Mouse (Mus musculus) embryonic facial prominence, embryonic 11.5 days (tissue): ENCODE data around the gene Kazn. TPM values are rescaled to one million over a fixed set of nuclear protein-coding genes. Genes with fewer than 3 reads are reported as not detected.

Experiments
- ATAC-seq: fragments of 200-750 bp; cut with Nextera tagmentation; replicated peaks from 2 replicates; pipeline ENCODE4 v1.8.0; 2017; ENCODE audit warnings: low read depth; ENCODE audit not compliant: insufficient number of reproducible peaks, low FRiP score, low TSS enrichment
- DNase-seq: peaks from one replicate; pipeline ENCODE4 v3.0.0-alpha.2; 2015; ENCODE audit warnings: low spot score
- H3K27ac ChIP-seq: fragments of 300-500 bp; sonication (generic); replicated peaks from 2 replicates; pipeline ENCODE4 v1.5.1; 2014; ENCODE audit warnings: mild to moderate bottlenecking, low read depth, low read length, control low read depth
- H3K27me3 ChIP-seq: fragments of 300-500 bp; sonication (generic); 2 replicates; pipeline ENCODE4 v1.6.1; 2014; ENCODE audit warnings: mild to moderate bottlenecking, low read length, moderate library complexity, mixed read lengths; ENCODE audit not compliant: control insufficient read depth, insufficient read depth
- H3K36me3 ChIP-seq: fragments of 300-500 bp; sonication (generic); replicated peaks from 2 replicates; pipeline ENCODE4 v1.6.1; 2014; ENCODE audit warnings: low read depth, mild to moderate bottlenecking, low read length, moderate library complexity, mixed read lengths; ENCODE audit not compliant: control insufficient read depth, insufficient read depth
- H3K4me1 ChIP-seq: fragments of 300-500 bp; sonication (generic); 2 replicates; pipeline ENCODE4 v1.6.1; 2014; ENCODE audit warnings: low read length, mixed read lengths; ENCODE audit not compliant: control insufficient read depth, insufficient read depth
- H3K4me2 ChIP-seq: fragments of 300-500 bp; sonication (generic); 2 replicates; pipeline ENCODE4 v1.6.1; 2014; ENCODE audit warnings: low read depth, mild to moderate bottlenecking, control low read depth, low read length, moderate library complexity
- H3K4me3 ChIP-seq: fragments of 300-500 bp; sonication (generic); 2 replicates; pipeline ENCODE4 v1.5.1; 2014; ENCODE audit warnings: low read depth, low read length, control low read depth
- H3K9ac ChIP-seq: fragments of 300-500 bp; sonication (generic); replicated peaks from 2 replicates; pipeline ENCODE4 v1.6.1; 2014; ENCODE audit warnings: mild to moderate bottlenecking, control low read depth, low read length
- H3K9me3 ChIP-seq: fragments of 300-500 bp; sonication (generic); replicated peaks from 2 replicates; pipeline ENCODE4 v1.6.1; 2016; ENCODE audit warnings: mild to moderate bottlenecking, low read length, inconsistent platforms, mixed read lengths; ENCODE audit not compliant: control insufficient read depth
- WGBS: fragments of 180-500 bp; shearing (Covaris S2); extraction: QIAGEN DNeasy Blood & Tissue Kit; methylation state at CpG from one replicate; pipeline ENCODE4 v1.1.7; 2014; 5-methylcytosine and 5-hydroxymethylcytosine counted together
- polyA plus RNA-seq: library from polyadenylated mRNA; unstranded; fragments of >200 nt; fragmentation: Nextera tagmentation; extraction: Ambion mirVana; gene quantifications from 2 replicates; pipeline ENCODE4 v1.2.1, GENCODE M21; 2014

Kazn gene
- polyA plus RNA-seq, result 11.1 and 13.2 TPM in 2 replicates

GRCm38 (mm10) chr4:142239240-142240126, at the start of gene Kazn:
Gene Kazn, minus strand, starts transcription at chr4:142239401.
- Histone ChIP-seq H3K27ac (peak within 1 kb of the TSS; percentile 65), H3K9me3 (no peaks in the 10 kb centered on the region), H3K4me2 (peak within 1 kb of the TSS; percentile 96), H3K4me1 (peaks cover 5% of the 10 kb centered on the region), H3K4me3 (peak within 1 kb of the TSS; percentile 73), H3K27me3 (no peaks in the 10 kb centered on the region), H3K36me3 (no peaks in the 10 kb centered on the region), H3K9ac (peak within 1 kb of the TSS; percentile 71)
- WGBS, result 3% methylated on average over 43 of the region's 46 CpGs
- peak; percentile 82 for ATAC-seq
- DNase-seq, result peak; percentile 91

DNA sequence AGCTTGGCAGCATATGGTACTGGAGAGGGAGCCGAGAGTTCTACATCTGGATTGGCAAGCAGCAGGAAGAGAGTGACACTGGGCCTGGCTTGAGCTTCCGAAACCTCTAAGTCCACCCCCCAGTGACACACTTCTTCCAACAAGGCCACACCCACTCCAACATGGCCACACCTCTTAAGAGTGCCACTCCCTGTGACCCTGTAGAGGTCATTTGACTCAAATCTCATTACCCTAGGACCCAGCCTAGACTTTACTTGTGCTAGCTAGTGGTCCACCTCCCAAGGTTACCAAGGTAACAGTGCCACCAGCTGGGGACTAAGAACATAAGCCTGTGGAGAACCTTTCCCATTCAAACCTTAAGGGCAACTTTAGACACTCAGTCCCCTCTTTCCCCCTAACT, 46.3 kb upstream of the Kazn start:
- 86% methylated on average over 2 of the region's 2 CpGs for WGBS
- H3K27me3 ChIP-seq, result no peaks in the 10 kb centered on the region
- no peak overlapping the region for H3K4me2 ChIP-seq
- H3K36me3 ChIP-seq, result no peaks in the 10 kb centered on the region
- DNase-seq (no peak), ATAC-seq (no peak)
- H3K27ac ChIP-seq, result no peak overlapping the region
- H3K9me3 ChIP-seq, result no peaks in the 10 kb centered on the region
- H3K4me3 ChIP-seq, result no peak overlapping the region
- no peak overlapping the region for H3K9ac ChIP-seq
- H3K4me1 ChIP-seq, result no peaks in the 10 kb centered on the region

- Histone ChIP-seq H3K4me2 (no peak overlapping the region), H3K9ac (no peak overlapping the region), H3K4me1 (no peaks in the 10 kb centered on the region), H3K27me3 (no peaks in the 10 kb centered on the region), H3K9me3 (no peaks in the 10 kb centered on the region), H3K36me3 (no peaks in the 10 kb centered on the region), H3K4me3 (no peak overlapping the region), H3K27ac (no peak overlapping the region)
- ATAC-seq (no peak), DNase-seq (no peak)
- 92% methylated on average over 5 of the region's 5 CpGs for WGBS
Observed at GRCm38 (mm10) chr4:142283867-142284266, 44.7 kb upstream of the Kazn start.

- Histone ChIP-seq H3K27ac (no peak overlapping the region), H3K27me3 (no peaks in the 10 kb centered on the region), H3K9ac (no peak overlapping the region), H3K36me3 (no peaks in the 10 kb centered on the region), H3K4me1 (peaks cover 4% of the 10 kb centered on the region; the same call in 1 of the 2 replicates), H3K9me3 (no peaks in the 10 kb centered on the region), H3K4me2 (peak overlapping the region; percentile 13; the same call in 1 of the 2 replicates), H3K4me3 (no peak overlapping the region)
- ATAC-seq, result no peak
- WGBS, result 91% methylated on average over 6 of the region's 6 CpGs
- no peak for DNase-seq
Observed at GRCm38 (mm10) chr4:142278197-142278575, 39.0 kb upstream of the Kazn start.

DNA sequence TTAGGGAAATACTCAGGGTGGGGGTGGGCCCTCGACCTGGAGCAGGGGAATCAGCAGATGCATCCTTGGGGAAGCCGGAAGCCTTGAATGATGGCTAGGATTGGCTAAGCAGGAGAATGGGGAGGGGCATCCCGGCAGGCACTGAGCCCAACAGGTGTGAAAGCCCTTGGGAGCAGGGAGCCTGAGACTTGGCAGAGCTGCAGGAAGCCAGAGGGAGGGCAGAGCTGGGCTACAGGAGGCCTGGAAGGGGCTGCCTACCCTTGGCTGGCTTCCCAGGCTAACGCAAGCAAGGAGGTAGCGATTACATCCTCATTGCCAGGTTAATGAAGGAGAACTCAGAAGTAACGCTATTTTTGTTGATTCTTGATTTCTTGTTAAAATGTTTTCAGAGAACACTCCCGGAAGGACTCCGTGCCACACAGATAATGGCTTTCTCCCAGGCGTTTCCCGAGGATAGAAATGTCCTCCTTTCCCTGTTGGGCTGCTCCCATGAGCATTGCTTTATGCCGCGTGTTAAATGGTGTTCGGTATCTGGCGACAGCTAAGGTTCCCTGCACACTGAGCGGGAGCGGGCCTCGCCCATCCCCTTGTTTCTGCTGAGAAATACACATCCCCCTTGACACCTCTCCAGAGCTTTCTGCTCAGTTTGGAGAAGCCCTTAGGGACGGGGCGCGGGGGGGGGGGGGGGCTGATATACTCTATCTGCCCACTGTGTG, 38.4 kb upstream of the Kazn start:
- Histone ChIP-seq H3K9ac (no peak overlapping the region), H3K4me2 (peak overlapping the region; percentile 13; the same call in 1 of the 2 replicates), H3K36me3 (no peaks in the 10 kb centered on the region), H3K27me3 (no peaks in the 10 kb centered on the region), H3K27ac (no peak overlapping the region), H3K9me3 (no peaks in the 10 kb centered on the region), H3K4me3 (no peak overlapping the region), H3K4me1 (peaks cover 4% of the 10 kb centered on the region; the same call in 1 of the 2 replicates)
- DNase-seq (peak; percentile 39), ATAC-seq (peak; percentile 66; the same call in 1 of the 2 replicates)
- WGBS, result 43% methylated on average over 20 of the region's 20 CpGs

GRCm38 (mm10) chr4:142275242-142275641, 36.0 kb upstream of the Kazn start:
- ATAC-seq (no peak), DNase-seq (no peak)
- Histone ChIP-seq H3K4me2 (no peak overlapping the region), H3K4me3 (no peak overlapping the region), H3K9ac (no peak overlapping the region), H3K4me1 (peaks cover 4% of the 10 kb centered on the region; the same call in 1 of the 2 replicates), H3K36me3 (no peaks in the 10 kb centered on the region), H3K9me3 (no peaks in the 10 kb centered on the region), H3K27ac (no peak overlapping the region), H3K27me3 (no peaks in the 10 kb centered on the region)
- WGBS, result 30% methylated on average over 2 of the region's 2 CpGs

DNA sequence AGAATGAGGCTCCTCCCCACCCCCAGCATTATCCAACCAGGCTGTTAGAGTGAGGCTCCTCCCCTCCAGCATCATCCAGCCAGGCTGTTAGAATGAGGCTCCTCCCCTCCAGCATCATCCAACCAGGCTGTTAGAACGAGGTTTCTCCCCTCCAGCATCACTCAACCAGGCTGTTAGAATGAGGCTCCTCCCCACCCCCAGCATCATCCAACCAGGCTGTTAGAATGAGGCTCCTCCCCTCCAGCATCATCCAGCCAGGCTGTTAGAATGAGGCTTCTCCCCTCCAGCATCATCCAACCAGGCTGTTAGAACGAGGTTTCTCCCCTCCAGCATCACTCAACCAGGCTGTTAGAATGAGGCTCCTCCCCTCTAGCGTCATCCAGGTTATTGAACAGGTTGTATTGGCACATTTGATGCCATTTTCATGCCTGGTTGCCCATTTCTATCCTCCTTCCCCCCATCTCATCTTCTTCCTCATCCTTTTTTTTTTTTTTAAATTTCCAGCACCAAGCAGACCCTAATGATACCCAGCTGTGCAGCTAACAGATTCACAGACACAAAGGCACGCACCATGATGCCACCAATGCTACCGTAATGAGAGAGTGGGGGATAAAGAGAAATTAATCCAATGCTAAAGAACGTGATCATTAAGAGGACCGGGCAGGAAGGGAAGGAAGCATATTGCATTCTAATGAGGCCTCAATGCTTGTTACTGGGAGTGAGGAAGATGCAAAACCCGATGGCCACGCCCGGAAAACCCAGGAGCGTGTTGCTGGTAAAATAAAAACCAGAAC, 35.4 kb upstream of the Kazn start:
- 77% methylated on average over 11 of the region's 11 CpGs for WGBS
- ATAC-seq (no peak), DNase-seq (no peak)
- H3K9ac ChIP-seq, result no peak overlapping the region
- no peak overlapping the region for H3K4me2 ChIP-seq
- H3K4me1 ChIP-seq, result peaks cover 4% of the 10 kb centered on the region; the same call in 1 of the 2 replicates
- H3K4me3 ChIP-seq, result no peak overlapping the region
- no peaks in the 10 kb centered on the region for H3K27me3 ChIP-seq
- H3K9me3 ChIP-seq, result no peaks in the 10 kb centered on the region
- no peaks in the 10 kb centered on the region for H3K36me3 ChIP-seq
- H3K27ac ChIP-seq, result no peak overlapping the region
